ENCODE assay signal across 8 mouse cellular contexts in genomic region chr11:19008610-19009384, GRCm38 (mm10). TPM values are rescaled to one million over a fixed set of nuclear protein-coding genes. Genes with fewer than 3 reads are reported as not detected.
DNase-seq lines count a peak whose midpoint lies in the region; ATAC-seq and TF ChIP-seq lines count a peak whose summit lies in the region.

No protein-coding gene starts in this region.

- no peaks in the 10 kb centered on the region for H3K27me3 ChIP-seq in lung, embryonic 16.5 days (ENCODE audit: control insufficient read depth, insufficient read depth, low read depth, low read length)
- H3K27me3 ChIP-seq in limb, embryonic 11.5 days (ENCODE audit: control insufficient read depth, insufficient read depth, low read length): peaks cover 20% of the 10 kb centered on the region
- no peaks in the 10 kb centered on the region for H3K27me3 ChIP-seq in stomach, postnatal 0 days (ENCODE audit: control insufficient read depth, insufficient read depth, low read length)

- DNase-seq in cerebellum, postnatal 14 days: peak; percentile 53 to 62
- no peak for DNase-seq in cerebellum, adult 8-10 months
- DNase-seq in lung, postnatal 14 days: no peak
- DNase-seq in limb, embryonic 11.5 days (ENCODE audit: low spot score): no peak
- DNase-seq in stomach, postnatal 0 days (ENCODE audit: low spot score): no peak
- no peak for DNase-seq in right cerebral cortex, adult 18-20 months
- DNase-seq in left cerebral cortex, postnatal 14 days (ENCODE audit: low spot score in 2 of 2): no peak

- H3K9me3 ChIP-seq in lung, embryonic 16.5 days (ENCODE audit: control insufficient read depth, low read length): no peaks in the 10 kb centered on the region
- no peaks in the 10 kb centered on the region for H3K9me3 ChIP-seq in limb, embryonic 11.5 days (ENCODE audit: control insufficient read depth, low read length)
- no peaks in the 10 kb centered on the region for H3K9me3 ChIP-seq in stomach, postnatal 0 days (ENCODE audit: control insufficient read depth, low read length)

- TF ChIP-seq EP300 in stomach, postnatal 0 days (optimal IDR thresholded peaks at IDR 0.05): no peak

- intact Hi-C loops in left cerebral cortex, postnatal 14 days (cut with DNase I): no loop called here

- H3K4me1 ChIP-seq in lung, embryonic 16.5 days (replicated peaks; ENCODE audit: control insufficient read depth, insufficient read depth, low read length): peaks cover 9% of the 10 kb centered on the region
- peaks cover 10% of the 10 kb centered on the region; the same call in 1 of the 2 replicates for H3K4me1 ChIP-seq in limb, embryonic 11.5 days (ENCODE audit: control insufficient read depth, insufficient read depth, low read length)
- no peaks in the 10 kb centered on the region for H3K4me1 ChIP-seq in stomach, postnatal 0 days (replicated peaks; ENCODE audit: control insufficient read depth, insufficient read depth)

- ATAC-seq in lung, embryonic 16.5 days (ENCODE audit: low read depth): no peak
- no peak for ATAC-seq in limb, embryonic 11.5 days (ENCODE audit: insufficient number of reproducible peaks, low FRiP score, low TSS enrichment, low read depth)
- ATAC-seq in stomach, postnatal 0 days (ENCODE audit: low FRiP score, low TSS enrichment): no peak

- peak overlapping the region; percentile 62 for H3K27ac ChIP-seq in lung, embryonic 16.5 days (ENCODE audit: low read length)
- H3K27ac ChIP-seq in limb, embryonic 11.5 days (replicated peaks; ENCODE audit: low read depth, low read length): no peak overlapping the region
- peak overlapping the region; percentile 81 for H3K27ac ChIP-seq in stomach, postnatal 0 days (replicated peaks)

- WGBS in lung, embryonic 16.5 days: 37% methylated on average over 13 of the region's 13 CpGs
- 28% methylated on average over 13 of the region's 13 CpGs for WGBS in limb, embryonic 11.5 days
- 31% methylated on average over 13 of the region's 13 CpGs for WGBS in stomach, postnatal 0 days

- peaks cover 1% of the 10 kb centered on the region; the same call in 1 of the 2 replicates for H3K36me3 ChIP-seq in lung, embryonic 16.5 days (ENCODE audit: control insufficient read depth, insufficient read depth, low read length)
- H3K36me3 ChIP-seq in limb, embryonic 11.5 days (ENCODE audit: control insufficient read depth, insufficient read depth, low read length): no peaks in the 10 kb centered on the region
- H3K36me3 ChIP-seq in stomach, postnatal 0 days (ENCODE audit: control insufficient read depth, insufficient read depth, low read length): peaks cover 12% of the 10 kb centered on the region; the same call in 1 of the 2 replicates

- TF ChIP-seq CTCF in stomach, postnatal 0 days (IDR thresholded peaks at IDR 0.05; ENCODE audit: low read depth): no peak

- H3K9ac ChIP-seq in lung, embryonic 16.5 days (ENCODE audit: low read length): peak overlapping the region; percentile 57
- no peak overlapping the region for H3K9ac ChIP-seq in limb, embryonic 11.5 days (ENCODE audit: low read length)
- H3K9ac ChIP-seq in stomach, postnatal 0 days (ENCODE audit: low read length): peak overlapping the region; percentile 79

- H3K4me3 ChIP-seq in lung, embryonic 16.5 days (ENCODE audit: low read length): peak overlapping the region; percentile 40
- no peak overlapping the region for H3K4me3 ChIP-seq in limb, embryonic 11.5 days (ENCODE audit: low read depth, low read length)
- H3K4me3 ChIP-seq in stomach, postnatal 0 days (ENCODE audit: low read depth, low read length): peak overlapping the region; percentile 47

- peak overlapping the region; percentile 57 for H3K4me2 ChIP-seq in lung, embryonic 16.5 days (ENCODE audit: low read depth, low read length)
- H3K4me2 ChIP-seq in limb, embryonic 11.5 days (ENCODE audit: low read depth, severe bottlenecking): peak overlapping the region; percentile 24; the same call in 1 of the 2 replicates
- H3K4me2 ChIP-seq in stomach, postnatal 0 days (replicated peaks; ENCODE audit: low read depth): peak overlapping the region; percentile 92

RNA-seq across cellular contexts. Expression of gene Meis1, which starts 10.0 kb away (rescaled TPM):
- polyA plus RNA-seq in lung, embryonic 16.5 days (2015; fragmentation: Nextera tagmentation; extraction: Ambion mirVana): 94.4 and 99.9 TPM in 2 replicates
- polyA plus RNA-seq in limb, embryonic 11.5 days (2014; fragmentation: Nextera tagmentation; extraction: Ambion mirVana): 69.8 and 85.0 TPM in 2 replicates
- 48.5 and 50.2 TPM in 2 replicates for polyA plus RNA-seq in stomach, postnatal 0 days (2015; fragmentation: Nextera tagmentation; extraction: Ambion mirVana)
- total RNA-seq in left cerebral cortex, postnatal 14 days (2021): 1 to 10 TPM; 3.6 to 4.5 TPM

Comparison
In these comparisons a context has a peak if more than half of its experiments do, and no peak if none do; other contexts are left out.
1. DNase-seq: peak in cerebellum, postnatal 14 days (2 of 2); none in cerebellum, adult 8-10 months (single experiment), lung, postnatal 14 days (single experiment), limb, embryonic 11.5 days (single experiment), stomach, postnatal 0 days (single experiment), right cerebral cortex, adult 18-20 months (single experiment) and left cerebral cortex, postnatal 14 days (0 of 2).
2. H3K4me2 ChIP-seq: peak in every context shown above with its lines; median percentile 92 in stomach, postnatal 0 days; 57 in lung, embryonic 16.5 days; 24 in limb, embryonic 11.5 days.